Mouse (Mus musculus): Measurements from ENCODE around the gene Polr2l. TPM values are rescaled to one million over a fixed set of nuclear protein-coding genes. Genes with fewer than 3 reads are reported as not detected.

Polr2l gene
- polyA plus RNA-seq, 2 experiments = 32.1 to 61.0 TPM

DNA sequence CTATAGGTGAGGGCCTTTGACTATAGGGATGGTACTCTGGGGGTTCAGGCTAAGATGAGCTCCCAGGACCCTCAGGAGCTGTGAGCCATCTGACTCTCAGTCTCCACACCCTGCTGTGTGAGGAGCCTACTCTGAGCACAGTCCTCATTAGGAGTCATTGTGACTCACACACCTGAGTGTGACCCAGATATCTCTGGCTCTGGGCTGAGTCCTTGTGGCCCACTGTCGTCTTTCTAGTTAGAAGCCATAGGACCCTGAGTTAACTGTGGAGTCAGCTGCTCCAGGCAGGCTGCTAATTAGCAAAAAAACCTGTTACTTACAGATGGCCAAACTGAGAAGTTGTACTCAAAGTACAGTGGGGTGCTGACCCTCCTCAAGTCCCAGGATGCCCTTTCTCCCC, 18.8 kb upstream of the Polr2l start:
- H3K27ac ChIP-seq (replicated peaks; ENCODE audit: low read depth, low read length) = no peak overlapping the region
- peaks cover 28% of the 10 kb centered on the region for H3K36me3 ChIP-seq (ENCODE audit: control insufficient read depth, insufficient read depth, low read length)
- H3K9ac ChIP-seq (ENCODE audit: low read depth, low read length, severe bottlenecking) = no peak overlapping the region
- H3K4me3 ChIP-seq (replicated peaks; ENCODE audit: low read length) = no peak overlapping the region
- no peaks in the 10 kb centered on the region for H3K4me1 ChIP-seq (ENCODE audit: control insufficient read depth, insufficient read depth, low read length)
- ATAC-seq (ENCODE audit: low FRiP score, low read depth) (no peak), DNase-seq (ENCODE audit: low spot score) (no peak)
- no peaks in the 10 kb centered on the region for H3K27me3 ChIP-seq (ENCODE audit: control insufficient read depth, insufficient read depth, low read length)
- TF ChIP-seq POLR2A (IDR thresholded peaks at IDR 0.05; ENCODE audit: borderline replicate concordance, extremely low read depth, insufficient read depth, insufficient read length) = no peak
- no peaks in the 10 kb centered on the region for H3K9me3 ChIP-seq (ENCODE audit: control insufficient read depth, low read length)
- H3K4me2 ChIP-seq (replicated peaks; ENCODE audit: low read depth, low read length, severe bottlenecking) = no peak overlapping the region
- WGBS = 80% methylated on average over 1 of the region's 1 CpGs

DNA sequence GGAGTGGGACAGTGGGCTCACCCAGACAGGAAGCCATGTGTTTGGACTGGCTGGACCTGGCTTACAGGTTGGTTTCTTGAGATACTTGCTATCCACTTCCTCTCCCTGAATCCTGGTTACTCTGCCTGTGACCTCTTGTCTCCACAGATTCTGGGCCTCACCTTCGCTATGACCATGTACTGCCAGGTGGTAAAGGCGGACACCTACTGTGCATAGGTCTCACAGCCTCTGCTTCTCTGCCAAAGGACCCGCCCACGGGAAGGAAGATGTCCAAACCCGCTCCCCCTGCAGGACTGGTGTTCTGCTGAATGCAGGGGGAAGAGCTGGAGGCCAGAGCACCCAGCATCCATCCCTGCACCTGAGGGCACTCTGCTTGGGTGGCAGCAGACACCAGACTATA, 17.8 kb upstream of the Polr2l start:
- ATAC-seq (ENCODE audit: low FRiP score, low read depth) (no peak), DNase-seq (ENCODE audit: low spot score) (no peak)
- Histone ChIP-seq H3K9me3 (ENCODE audit: control insufficient read depth, low read length) (no peaks in the 10 kb centered on the region), H3K27ac (replicated peaks; ENCODE audit: low read depth, low read length) (no peak overlapping the region), H3K9ac (ENCODE audit: low read depth, low read length, severe bottlenecking) (no peak overlapping the region), H3K36me3 (ENCODE audit: control insufficient read depth, insufficient read depth, low read length) (peaks cover 28% of the 10 kb centered on the region), H3K27me3 (ENCODE audit: control insufficient read depth, insufficient read depth, low read length) (no peaks in the 10 kb centered on the region), H3K4me1 (ENCODE audit: control insufficient read depth, insufficient read depth, low read length) (no peaks in the 10 kb centered on the region), H3K4me3 (replicated peaks; ENCODE audit: low read length) (no peak overlapping the region), H3K4me2 (replicated peaks; ENCODE audit: low read depth, low read length, severe bottlenecking) (no peak overlapping the region)
- TF ChIP-seq POLR2A (IDR thresholded peaks at IDR 0.05; ENCODE audit: borderline replicate concordance, extremely low read depth, insufficient read depth, insufficient read length) = no peak
- 86% methylated on average over 5 of the region's 5 CpGs for WGBS

DNA sequence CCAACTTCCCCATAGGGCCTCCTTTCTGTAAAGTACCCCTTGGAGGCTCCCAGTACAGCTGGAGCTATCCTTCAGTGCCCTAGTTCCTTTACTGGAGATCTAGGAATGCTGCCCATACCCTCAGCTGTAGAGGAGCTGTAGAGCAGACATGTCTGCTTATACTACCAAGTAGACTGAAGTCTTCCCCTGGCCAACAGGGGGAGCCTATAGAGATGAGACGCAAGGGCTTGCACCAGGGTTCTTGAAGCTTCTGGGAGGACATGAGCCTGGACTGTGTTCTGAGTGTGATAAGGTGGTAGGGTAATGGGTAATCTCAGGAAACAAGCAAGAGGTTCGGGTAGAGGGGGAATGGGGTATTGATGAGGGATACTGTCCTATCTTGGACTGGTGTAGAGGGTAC, 16.2 kb upstream of the Polr2l start:
- Histone ChIP-seq H3K9me3 (ENCODE audit: control insufficient read depth, low read length) (no peaks in the 10 kb centered on the region), H3K9ac (ENCODE audit: low read depth, low read length, severe bottlenecking) (no peak overlapping the region), H3K4me1 (ENCODE audit: control insufficient read depth, insufficient read depth, low read length) (no peaks in the 10 kb centered on the region), H3K27ac (replicated peaks; ENCODE audit: low read depth, low read length) (no peak overlapping the region), H3K36me3 (ENCODE audit: control insufficient read depth, insufficient read depth, low read length) (peaks cover 28% of the 10 kb centered on the region), H3K4me3 (replicated peaks; ENCODE audit: low read length) (no peak overlapping the region), H3K4me2 (replicated peaks; ENCODE audit: low read depth, low read length, severe bottlenecking) (no peak overlapping the region), H3K27me3 (ENCODE audit: control insufficient read depth, insufficient read depth, low read length) (no peaks in the 10 kb centered on the region)
- ATAC-seq (ENCODE audit: low FRiP score, low read depth) = no peak
- no peak for DNase-seq (ENCODE audit: low spot score)
- TF ChIP-seq POLR2A (IDR thresholded peaks at IDR 0.05; ENCODE audit: borderline replicate concordance, extremely low read depth, insufficient read depth, insufficient read length) = no peak
- WGBS = 66% methylated on average over 2 of the region's 2 CpGs

DNA sequence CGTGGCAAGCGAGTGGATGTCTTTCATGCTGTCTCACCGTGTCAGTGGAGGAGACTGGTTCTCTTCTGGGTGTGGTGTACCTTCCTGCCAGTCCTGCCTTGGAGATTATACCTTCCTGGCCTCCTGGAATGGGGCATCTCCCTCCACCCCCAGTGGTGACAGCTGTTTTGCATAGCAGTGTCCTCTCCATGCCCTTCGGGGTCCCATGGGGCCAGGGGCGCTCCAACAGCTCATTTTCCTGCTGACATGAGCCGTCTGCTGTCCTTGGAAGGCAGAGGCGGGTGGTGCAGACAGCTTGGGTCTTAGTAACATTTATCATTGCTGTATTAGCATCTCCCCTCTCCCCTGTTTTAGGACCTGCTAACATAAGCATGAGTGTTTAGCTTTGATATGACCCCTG, 12.2 kb upstream of the Polr2l start:
- WGBS = 71% methylated on average over 7 of the region's 7 CpGs

GRCm38 (mm10) chr7:141486239-141486638, 11.3 kb upstream of the Polr2l start:
- Histone ChIP-seq H3K4me2 (replicated peaks; ENCODE audit: low read depth, low read length, severe bottlenecking) (no peak overlapping the region), H3K9me3 (ENCODE audit: control insufficient read depth, low read length) (no peaks in the 10 kb centered on the region), H3K9ac (ENCODE audit: low read depth, low read length, severe bottlenecking) (no peak overlapping the region), H3K27ac (replicated peaks; ENCODE audit: low read depth, low read length) (no peak overlapping the region), H3K4me1 (ENCODE audit: control insufficient read depth, insufficient read depth, low read length) (peaks cover 15% of the 10 kb centered on the region), H3K36me3 (ENCODE audit: control insufficient read depth, insufficient read depth, low read length) (peaks cover 4% of the 10 kb centered on the region), H3K27me3 (ENCODE audit: control insufficient read depth, insufficient read depth, low read length) (peaks cover 7% of the 10 kb centered on the region; the same call in 1 of the 2 replicates), H3K4me3 (replicated peaks; ENCODE audit: low read length) (no peak overlapping the region)
- WGBS = 78% methylated on average over 1 of the region's 1 CpGs
- ATAC-seq (ENCODE audit: low FRiP score, low read depth) = no peak
- no peak for DNase-seq (ENCODE audit: low spot score)
- TF ChIP-seq POLR2A (IDR thresholded peaks at IDR 0.05; ENCODE audit: borderline replicate concordance, extremely low read depth, insufficient read depth, insufficient read length) = no peak

More for the DNA sequence above, 12.2 kb upstream of the Polr2l start:
- Histone ChIP-seq H3K4me1 (ENCODE audit: control insufficient read depth, insufficient read depth, low read length) (peaks cover 7% of the 10 kb centered on the region), H3K27me3 (ENCODE audit: control insufficient read depth, insufficient read depth, low read length) (peaks cover 7% of the 10 kb centered on the region; the same call in 1 of the 2 replicates), H3K36me3 (ENCODE audit: control insufficient read depth, insufficient read depth, low read length) (peaks cover 13% of the 10 kb centered on the region), H3K9me3 (ENCODE audit: control insufficient read depth, low read length) (no peaks in the 10 kb centered on the region), H3K27ac (replicated peaks; ENCODE audit: low read depth, low read length) (no peak overlapping the region), H3K4me3 (replicated peaks; ENCODE audit: low read length) (no peak overlapping the region), H3K4me2 (replicated peaks; ENCODE audit: low read depth, low read length, severe bottlenecking) (no peak overlapping the region), H3K9ac (ENCODE audit: low read depth, low read length, severe bottlenecking) (no peak overlapping the region)
- DNase-seq (ENCODE audit: low spot score) (no peak), ATAC-seq (ENCODE audit: low FRiP score, low read depth) (no peak)
- no peak for TF ChIP-seq POLR2A (IDR thresholded peaks at IDR 0.05; ENCODE audit: borderline replicate concordance, extremely low read depth, insufficient read depth, insufficient read length)

DNA sequence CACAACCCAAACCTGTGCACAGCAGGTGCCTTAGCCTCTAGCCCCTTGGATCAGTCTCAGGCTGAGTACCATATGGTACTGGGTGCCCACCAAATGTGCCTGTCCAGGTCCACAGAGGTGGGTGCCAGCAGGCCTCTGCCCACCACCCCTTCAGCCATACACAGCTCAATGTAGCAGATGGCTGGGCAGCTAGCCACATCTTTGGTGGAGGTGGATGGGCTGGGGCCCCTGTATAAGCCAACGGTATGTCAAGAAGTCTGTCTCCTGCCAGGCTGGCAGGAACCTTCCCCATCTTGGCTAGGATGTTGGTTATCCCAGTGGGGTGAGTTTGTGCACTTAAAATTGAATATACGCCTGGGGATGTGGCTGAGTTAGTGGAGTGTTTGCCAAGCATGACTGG, 10.7 kb upstream of the Polr2l start:
- ATAC-seq (ENCODE audit: low FRiP score, low read depth) (no peak), DNase-seq (ENCODE audit: low spot score) (no peak)
- Histone ChIP-seq H3K4me3 (replicated peaks; ENCODE audit: low read length) (no peak overlapping the region), H3K27ac (replicated peaks; ENCODE audit: low read depth, low read length) (no peak overlapping the region), H3K9me3 (ENCODE audit: control insufficient read depth, low read length) (no peaks in the 10 kb centered on the region), H3K4me1 (ENCODE audit: control insufficient read depth, insufficient read depth, low read length) (peaks cover 20% of the 10 kb centered on the region), H3K4me2 (replicated peaks; ENCODE audit: low read depth, low read length, severe bottlenecking) (no peak overlapping the region), H3K9ac (ENCODE audit: low read depth, low read length, severe bottlenecking) (no peak overlapping the region), H3K36me3 (ENCODE audit: control insufficient read depth, insufficient read depth, low read length) (peaks cover 1% of the 10 kb centered on the region; the same call in 1 of the 2 replicates), H3K27me3 (ENCODE audit: control insufficient read depth, insufficient read depth, low read length) (peaks cover 7% of the 10 kb centered on the region; the same call in 1 of the 2 replicates)
- WGBS = 73% methylated on average over 2 of the region's 2 CpGs
- TF ChIP-seq POLR2A (IDR thresholded peaks at IDR 0.05; ENCODE audit: borderline replicate concordance, extremely low read depth, insufficient read depth, insufficient read length) = no peak
